Mouse (Mus musculus) embryo, embryonic 11 days (tissue): ENCODE data around the gene Srpx.

Source experiments
- DNase-seq: peaks from one replicate; pipeline ENCODE4 v3.0.0-alpha.2; 2015

Srpx gene

GRCm38 (mm10) chrX:10117065-10117719 is at the start of gene Srpx:
Gene Srpx (minus strand): TSS chrX:10117709.
- peak; percentile 40 for DNase-seq

GRCm38 (mm10) chrX:10152390-10152789 is 34.9 kb upstream of the Srpx start:
- DNase-seq = peak; percentile 1

- no peak for DNase-seq
Observed at GRCm38 (mm10) chrX:10115780-10116179, 1.7 kb downstream of the Srpx start.

GRCm38 (mm10) chrX:10110736-10111135 is 6.8 kb downstream of the Srpx start:
- DNase-seq = no peak

- DNase-seq = no peak
Observed at GRCm38 (mm10) chrX:10108558-10108957, 9.0 kb downstream of the Srpx start.

- DNase-seq = no peak
Observed at GRCm38 (mm10) chrX:10105475-10105874, 12.0 kb downstream of the Srpx start.

GRCm38 (mm10) chrX:10102739-10103138 is 14.8 kb downstream of the Srpx start:
- DNase-seq = no peak

GRCm38 (mm10) chrX:10095797-10096196 is 21.7 kb downstream of the Srpx start:
- no peak for DNase-seq

GRCm38 (mm10) chrX:10080385-10080784 is 37.1 kb downstream of the Srpx start:
- DNase-seq = peak; percentile 20

GRCm38 (mm10) chrX:10079981-10080380 is 37.5 kb downstream of the Srpx start:
- DNase-seq = peak; percentile 25

GRCm38 (mm10) chrX:10073966-10074365 is 43.5 kb downstream of the Srpx start:
- no peak for DNase-seq

GRCm38 (mm10) chrX:10071529-10071928 is 46.0 kb downstream of the Srpx start:
- no peak for DNase-seq

GRCm38 (mm10) chrX:10070689-10071088 is 46.8 kb downstream of the Srpx start:
- peak; percentile 26 for DNase-seq

GRCm38 (mm10) chrX:10069405-10069804 is 48.1 kb downstream of the Srpx start:
- DNase-seq = no peak

GRCm38 (mm10) chrX:10063781-10064180 is 53.7 kb downstream of the Srpx start:
- DNase-seq = no peak

- DNase-seq = no peak
Observed at GRCm38 (mm10) chrX:10063361-10063760, 54.1 kb downstream of the Srpx start.

GRCm38 (mm10) chrX:10062201-10062600 is 55.3 kb downstream of the Srpx start:
- no peak for DNase-seq

- peak; percentile 5 for DNase-seq
Observed at GRCm38 (mm10) chrX:10034666-10035065, 82.8 kb downstream of the Srpx start.

- DNase-seq = no peak
Observed at GRCm38 (mm10) chrX:10010202-10010601, 107.3 kb downstream of the Srpx start.

- no peak for DNase-seq
Observed at GRCm38 (mm10) chrX:10007675-10008270, 109.7 kb downstream of the Srpx start.

GRCm38 (mm10) chrX:10005946-10006345 is 111.6 kb downstream of the Srpx start:
- no peak for DNase-seq

- no peak for DNase-seq
Observed at GRCm38 (mm10) chrX:10000718-10001117, 116.8 kb downstream of the Srpx start.
